Mouse (Mus musculus) adrenal gland, adult (tissue): ENCODE measurements around the gene Gorasp1.

ENCODE experiments used
- DNase-seq, 2 experiments: peaks; one replicate each; pipeline ENCODE4 v3.0.0; 2022 to 2023; ENCODE audit warnings: low spot score in 1 of 2; ENCODE audit not compliant: inconsistent age in 2 of 2

Gene Gorasp1

GRCm38 (mm10) chr9:119933675-119934074, 3.7 kb downstream of the Gorasp1 start:
- no peak for DNase-seq

GRCm38 (mm10) chr9:119932358-119932757, 5.0 kb downstream of the Gorasp1 start:
- no peak for DNase-seq

GRCm38 (mm10) chr9:119926497-119926896, 10.9 kb downstream of the Gorasp1 start:
- no peak for DNase-seq

- peak in 1 of 2 experiments; percentile 57 for DNase-seq
These were observed 11.6 kb downstream of the Gorasp1 start for GRCm38 (mm10) chr9:119925729-119926128.

GRCm38 (mm10) chr9:119925120-119925657, 12.2 kb downstream of the Gorasp1 start:
- peak in 1 of 2 experiments; percentile 64 for DNase-seq

GRCm38 (mm10) chr9:119923462-119923861, 13.9 kb downstream of the Gorasp1 start:
- no peak for DNase-seq

GRCm38 (mm10) chr9:119919858-119920257, 17.5 kb downstream of the Gorasp1 start:
- DNase-seq = no peak

GRCm38 (mm10) chr9:119913087-119913838, 24.1 kb downstream of the Gorasp1 start:
- peak in 1 of 2 experiments; percentile 24 for DNase-seq

- DNase-seq = no peak
These were observed 27.4 kb downstream of the Gorasp1 start for GRCm38 (mm10) chr9:119909931-119910330.

- DNase-seq = no peak
These were observed 28.7 kb downstream of the Gorasp1 start for GRCm38 (mm10) chr9:119908708-119909107.

GRCm38 (mm10) chr9:119902410-119903151, 34.8 kb downstream of the Gorasp1 start:
- no peak for DNase-seq

GRCm38 (mm10) chr9:119899446-119899845, 37.9 kb downstream of the Gorasp1 start:
- DNase-seq = no peak

- DNase-seq = no peak
These were observed 42.2 kb downstream of the Gorasp1 start for GRCm38 (mm10) chr9:119895040-119895721.

- DNase-seq = peak; percentile 97 to 99
These were observed 42.9 kb downstream of the Gorasp1 start, which contains the start of gene Wdr48 for GRCm38 (mm10) chr9:119894339-119895009. TSS of gene Wdr48 (plus strand) at chr9:119894878.

- DNase-seq = no peak
These were observed 43.5 kb downstream of the Gorasp1 start for GRCm38 (mm10) chr9:119893881-119894280.

- DNase-seq = peak in 1 of 2 experiments; percentile 63
These were observed 46.7 kb downstream of the Gorasp1 start for GRCm38 (mm10) chr9:119890692-119891091.

GRCm38 (mm10) chr9:119889446-119889845, 47.9 kb downstream of the Gorasp1 start:
- DNase-seq = no peak

GRCm38 (mm10) chr9:119888843-119889246, 48.5 kb downstream of the Gorasp1 start:
- no peak for DNase-seq

GRCm38 (mm10) chr9:119887144-119887901, 50.0 kb downstream of the Gorasp1 start:
- no peak for DNase-seq
